Mouse (Mus musculus): ENCODE results near the gene AU018091.
"Not testable (repeated sequence)": the region's sequence is repeated elsewhere in the genome, so short reads cannot be mapped to it uniquely, and the experiment has no call there.

AU018091 gene

DNA sequence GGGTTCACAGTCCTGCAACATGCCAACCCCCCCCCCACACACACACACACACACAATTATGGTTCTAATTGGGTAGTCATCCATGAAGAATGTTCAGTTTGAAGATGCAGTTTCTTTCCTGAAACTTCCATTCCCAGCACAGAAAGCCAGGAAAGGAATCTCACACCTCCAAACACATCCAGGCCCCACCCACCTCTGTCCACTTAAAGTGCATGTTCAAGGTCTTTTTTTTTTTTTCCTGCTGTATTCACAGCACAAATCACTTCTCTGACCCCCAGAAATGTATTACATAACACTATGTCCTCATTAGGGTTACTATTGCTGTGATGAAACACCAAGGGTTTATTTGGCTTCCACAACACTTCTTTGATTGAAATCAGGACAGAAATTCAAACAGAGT lies 4.0 kb downstream of the AU018091 start:
- DNase-seq, result no peak

DNA sequence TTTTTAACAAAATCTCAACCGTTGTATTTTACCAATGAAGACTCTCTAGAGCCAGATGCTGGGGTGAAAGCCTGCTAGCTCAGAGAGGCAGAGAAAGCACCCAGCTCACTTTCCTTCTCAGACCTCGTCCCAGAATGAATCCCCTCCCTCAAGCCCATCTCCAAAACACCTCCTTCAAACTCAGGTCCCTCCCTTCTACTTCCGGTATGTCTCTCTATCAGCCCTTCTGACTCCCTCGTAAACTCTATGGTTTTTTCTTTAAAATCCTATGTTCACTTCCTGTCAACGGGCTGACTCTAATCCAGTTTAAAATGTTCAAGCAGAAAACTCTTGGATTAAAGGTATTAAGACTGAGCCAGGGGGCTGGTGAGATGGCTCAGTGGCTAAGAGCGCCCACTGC lies 4.6 kb downstream of the AU018091 start:
- DNase-seq, result no peak

DNA sequence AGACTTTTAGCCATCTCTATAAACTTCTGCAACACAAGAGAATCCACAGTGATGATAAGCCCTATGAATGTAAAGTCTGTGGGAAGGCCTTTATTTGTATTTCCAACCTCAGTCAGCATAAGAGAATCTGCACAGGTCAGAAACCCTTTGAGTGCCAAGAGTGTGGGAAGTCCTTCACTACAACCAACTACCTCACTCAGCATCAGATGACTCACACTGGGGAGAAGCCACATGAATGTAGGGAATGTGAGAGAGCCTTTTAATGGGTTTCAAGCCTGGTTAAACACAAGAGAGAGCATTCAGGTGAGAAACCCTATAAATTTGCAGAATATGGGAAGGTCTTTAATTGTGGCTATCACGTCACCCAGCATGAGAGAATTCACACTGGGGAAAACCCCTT lies 18.6 kb downstream of the AU018091 start:
- no peak for DNase-seq

DNA sequence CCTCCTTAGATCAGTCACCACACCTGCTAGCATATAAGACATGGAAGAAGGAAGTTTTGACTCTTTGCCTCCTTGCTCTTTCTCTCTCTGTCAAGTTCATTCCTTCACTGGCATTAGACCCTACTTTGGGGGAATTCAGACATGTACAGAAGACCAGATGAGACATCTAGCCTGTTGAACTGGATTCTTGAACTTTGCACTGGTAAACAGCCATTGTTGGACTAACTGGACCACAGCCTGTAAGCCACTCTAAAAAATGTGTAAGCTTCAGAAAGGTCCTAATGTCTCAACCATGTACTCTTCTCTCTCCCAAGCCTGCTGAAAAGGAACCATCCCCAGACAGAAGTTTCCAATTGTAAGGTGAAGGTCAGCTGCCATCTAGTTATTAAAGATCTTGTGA lies 22.9 kb downstream of the AU018091 start:
- DNase-seq, result no peak

DNA sequence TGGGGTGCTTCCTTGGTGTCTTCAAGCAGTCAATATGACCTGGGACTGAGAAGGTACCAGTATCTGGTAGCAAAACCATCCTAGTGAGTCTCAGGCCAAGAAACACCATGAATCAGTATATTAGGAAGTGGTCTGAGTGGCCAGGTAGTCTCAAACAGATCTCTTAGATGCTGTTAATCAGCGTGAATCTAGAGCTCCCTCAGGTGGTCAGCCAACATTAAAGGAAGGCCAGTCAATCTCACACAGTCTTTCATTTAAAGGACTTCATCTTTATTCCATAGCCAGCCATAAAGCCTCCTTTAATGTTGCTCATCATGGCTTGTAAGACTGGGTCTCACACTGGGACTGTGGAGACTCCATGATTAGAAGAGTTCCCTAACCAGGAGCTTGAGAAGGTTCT lies 25.7 kb downstream of the AU018091 start:
- no peak for DNase-seq

DNA sequence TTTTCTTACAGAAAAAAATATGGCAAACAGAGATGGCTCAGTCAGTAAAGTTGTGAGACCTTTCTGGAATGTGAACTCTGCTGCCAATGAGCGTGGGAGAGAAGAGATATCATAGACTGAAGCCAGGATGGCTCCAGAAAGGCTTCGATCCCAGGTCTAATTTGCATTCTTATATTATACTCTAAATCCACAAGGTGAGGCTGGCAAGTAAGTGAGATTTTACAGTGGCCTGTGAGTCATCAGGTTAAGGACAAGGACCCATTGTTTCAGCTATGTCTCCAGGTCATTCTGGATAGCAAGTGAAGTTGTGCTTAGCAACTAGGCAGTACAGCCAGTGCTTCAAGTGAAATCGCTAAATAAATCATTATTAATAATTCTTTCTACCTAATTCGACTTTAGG lies 33.4 kb downstream of the AU018091 start:
- DNase-seq, result no peak

DNA sequence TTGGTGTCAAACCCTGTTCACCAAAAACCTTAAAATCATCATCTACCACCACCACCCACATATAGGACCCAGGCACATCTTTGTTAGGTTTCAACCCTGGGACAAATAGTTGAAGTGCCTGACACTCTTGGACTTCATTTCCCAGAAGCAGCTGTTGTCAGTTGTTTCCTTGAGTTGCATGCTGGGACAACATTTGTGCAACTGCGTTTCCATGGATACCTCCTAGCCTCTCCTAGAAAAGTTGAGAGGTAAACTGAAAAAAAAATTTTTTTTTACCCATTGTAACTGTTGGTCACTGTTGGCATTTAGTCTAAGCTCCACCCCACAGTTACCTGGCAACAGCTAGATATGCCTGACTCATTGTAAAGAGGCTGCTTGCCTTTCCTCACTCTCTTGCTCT lies 34.3 kb downstream of the AU018091 start:
- DNase-seq, result no peak

DNA sequence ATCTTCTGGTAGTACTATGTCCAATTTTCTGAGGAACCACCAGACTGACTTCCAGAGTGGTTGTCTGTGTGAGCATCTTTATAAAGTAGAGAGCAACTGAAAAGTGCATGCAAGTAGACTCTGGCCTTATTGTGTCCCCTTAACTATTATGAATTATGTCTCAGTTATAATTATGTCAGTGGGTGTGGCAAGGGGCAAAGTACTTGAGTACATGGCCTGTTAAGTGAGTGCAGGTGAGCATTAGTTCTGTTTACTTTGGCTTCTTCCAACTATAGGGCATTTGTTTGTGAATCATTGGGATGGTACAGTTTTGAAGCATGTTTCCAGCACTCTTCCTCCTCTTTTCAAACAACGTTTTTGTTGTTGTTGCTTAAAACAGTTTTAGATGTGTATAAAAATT lies 38.7 kb downstream of the AU018091 start:
- no peak for DNase-seq

DNA sequence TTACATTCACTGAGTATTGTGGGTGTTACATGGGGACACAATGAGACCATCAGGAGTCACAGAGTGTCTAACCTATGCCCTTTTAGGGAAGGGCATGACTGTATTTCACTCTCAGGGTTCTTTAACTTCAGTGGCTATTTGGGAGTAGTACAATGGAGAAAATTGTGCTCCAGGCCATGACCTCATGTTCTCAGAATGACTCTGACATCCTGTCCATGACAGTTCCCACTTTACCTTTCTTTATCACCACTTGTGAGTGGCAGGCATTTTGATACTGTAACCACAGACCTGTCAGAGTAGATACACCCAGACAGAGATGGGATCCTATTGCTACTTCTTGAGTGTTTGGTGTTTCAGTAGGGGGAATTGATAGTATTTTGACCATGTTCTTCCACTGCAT lies 40.4 kb downstream of the AU018091 start:
- DNase-seq, result not testable (repeated sequence)

DNA sequence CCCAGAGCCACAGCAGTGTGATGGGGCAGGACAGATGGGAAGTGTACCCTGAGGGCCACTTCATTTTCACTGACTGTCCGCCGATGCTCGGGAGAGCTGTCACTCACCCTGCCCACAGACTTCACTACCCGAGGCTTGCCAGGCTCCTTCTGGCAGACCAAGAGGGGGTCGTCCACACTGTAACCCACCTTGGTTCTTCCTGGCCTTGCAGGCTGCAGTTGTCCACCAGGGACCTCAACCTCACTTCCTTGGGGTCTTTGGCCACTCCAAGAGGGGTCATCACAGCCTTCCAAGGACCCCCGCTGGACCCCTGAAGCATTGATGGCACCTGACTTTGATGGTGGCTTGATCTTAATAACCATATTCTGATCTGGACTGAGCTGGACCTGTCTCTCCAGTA lies 57.8 kb downstream of the AU018091 start:
- not testable (repeated sequence) for DNase-seq

DNA sequence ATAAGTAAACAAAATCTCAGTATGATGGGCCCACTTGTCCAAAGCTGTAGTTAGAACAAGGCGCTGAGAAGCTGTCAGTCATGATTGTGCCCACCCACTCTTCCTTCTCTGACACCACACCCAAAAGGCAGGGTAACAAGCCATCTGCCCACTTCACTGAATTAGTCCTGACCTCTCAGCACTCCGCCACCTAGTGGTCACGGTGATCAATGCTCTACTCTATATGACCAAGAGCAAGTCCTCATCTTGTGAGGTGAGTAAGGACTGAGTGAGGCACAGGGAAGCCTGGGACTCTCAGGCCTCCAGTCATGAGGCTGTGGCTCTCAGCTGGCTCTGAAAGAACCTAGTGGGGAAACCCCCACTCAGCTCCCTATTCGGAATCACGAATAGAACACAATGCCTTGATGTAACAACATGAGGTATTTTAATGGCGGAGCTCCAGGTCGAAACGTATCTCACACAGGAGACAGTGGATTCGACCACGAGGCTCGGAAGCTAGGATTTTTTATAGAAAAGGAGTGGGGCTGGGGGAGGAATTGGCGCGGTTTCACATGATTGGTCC lies 62.4 kb downstream of the AU018091 start:
- DNase-seq, result not testable (repeated sequence)
